In genomic region chr4:133204379-133204778, GRCm38 (mm10) we compare ENCODE assay signal across 13 mouse cellular contexts. TPM values are rescaled to one million over a fixed set of nuclear protein-coding genes. Genes with fewer than 3 reads are reported as not detected.
DNase-seq lines count a peak whose midpoint lies in the region; ATAC-seq lines count a peak whose summit lies in the region.
"Had no signal": no experiment of that assay in that cellular context is flagged by ENCODE, and none has a peak within 500 bp of the region (broad histone marks: within the 10 kb centered on the region; RNA-seq: fewer than 3 reads in every experiment).

No protein-coding gene starts in this region.

- ATAC-seq in lung, embryonic 16.5 days (ENCODE audit: low read depth): no peak
- ATAC-seq in forebrain, embryonic 16.5 days: no peak
- ATAC-seq in limb, embryonic 12.5 days (ENCODE audit: insufficient number of reproducible peaks, insufficient read depth, low FRiP score, low TSS enrichment, low read depth): no peak
- ATAC-seq in stomach, embryonic 15.5 days (ENCODE audit: insufficient read depth, low FRiP score, low read depth): no peak

- peak overlapping the region; percentile 39; the same call in 1 of the 2 replicates for H3K9ac ChIP-seq in lung, embryonic 16.5 days (ENCODE audit: low read length)
- 0 out of 2 replicates have a peak overlapping the region, but pooled peaks have one; percentile 2 for H3K9ac ChIP-seq in forebrain, embryonic 16.5 days (replicated peaks; ENCODE audit: low read depth, low read length)
- peak overlapping the region; percentile 45; the same call in 1 of the 2 replicates for H3K9ac ChIP-seq in limb, embryonic 12.5 days (replicated peaks)
- no peak overlapping the region for H3K9ac ChIP-seq in stomach, embryonic 15.5 days
- H3K9ac ChIP-seq: liver, embryonic 13.5 days had no signal

- DNase-seq in lung, postnatal 4 days: no peak
- no peak for DNase-seq in embryo, embryonic 9.5 days (ENCODE audit: extremely low spot score)
- DNase-seq in frontal cortex, postnatal 10 days (ENCODE audit: low spot score in 2 of 2): no peak
- DNase-seq: adrenal gland, adult 2 months; cerebellum, adult 18-20 months; kidney, postnatal 36 days; liver, embryonic 13.5 days; spleen, adult 18-20 months had no signal

- no peak overlapping the region for H3K4me2 ChIP-seq in lung, embryonic 16.5 days (ENCODE audit: low read depth, low read length)
- H3K4me2 ChIP-seq in forebrain, embryonic 16.5 days (ENCODE audit: low read length): no peak overlapping the region
- 0 out of 2 replicates have a peak overlapping the region, but pooled peaks have one; percentile 8 for H3K4me2 ChIP-seq in limb, embryonic 12.5 days
- H3K4me2 ChIP-seq in stomach, embryonic 15.5 days: no peak overlapping the region
- H3K4me2 ChIP-seq: liver, embryonic 13.5 days had no signal

- no peak overlapping the region for H3K27ac ChIP-seq in lung, embryonic 16.5 days (ENCODE audit: low read length)
- H3K27ac ChIP-seq in forebrain, embryonic 16.5 days (ENCODE audit: low read length): peak overlapping the region; percentile 45
- 0 out of 2 replicates have a peak overlapping the region, but pooled peaks have one; percentile 56 for H3K27ac ChIP-seq in limb, embryonic 12.5 days
- H3K27ac ChIP-seq in stomach, embryonic 15.5 days: peak overlapping the region; percentile 31; the same call in 1 of the 2 replicates
- H3K27ac ChIP-seq: liver, embryonic 13.5 days had no signal

- no peaks in the 10 kb centered on the region for H3K36me3 ChIP-seq in lung, embryonic 16.5 days (ENCODE audit: control insufficient read depth, insufficient read depth, low read length)
- no peaks in the 10 kb centered on the region for H3K36me3 ChIP-seq in forebrain, embryonic 16.5 days (ENCODE audit: control insufficient read depth, insufficient read depth)
- H3K36me3 ChIP-seq in limb, embryonic 12.5 days: no peaks in the 10 kb centered on the region
- no peaks in the 10 kb centered on the region for H3K36me3 ChIP-seq in stomach, embryonic 15.5 days
- H3K36me3 ChIP-seq: liver, embryonic 13.5 days had no signal

- no peak overlapping the region for H3K4me3 ChIP-seq in lung, embryonic 16.5 days (ENCODE audit: low read length)
- H3K4me3 ChIP-seq in forebrain, embryonic 16.5 days (replicated peaks; ENCODE audit: low read length): no peak overlapping the region
- no peak overlapping the region for H3K4me3 ChIP-seq in limb, embryonic 12.5 days (replicated peaks)
- no peak overlapping the region for H3K4me3 ChIP-seq in stomach, embryonic 15.5 days (replicated peaks)
- H3K4me3 ChIP-seq: liver, embryonic 13.5 days had no signal

- 10% methylated on average over 7 of the region's 7 CpGs for WGBS in lung, embryonic 16.5 days
- 46% methylated on average over 7 of the region's 7 CpGs for WGBS in forebrain, embryonic 16.5 days
- 39% methylated on average over 7 of the region's 7 CpGs for WGBS in limb, embryonic 12.5 days
- WGBS in stomach, embryonic 15.5 days: 25% methylated on average over 7 of the region's 7 CpGs

- H3K9me3 ChIP-seq in lung, embryonic 16.5 days (ENCODE audit: control insufficient read depth, low read length): no peaks in the 10 kb centered on the region
- no peaks in the 10 kb centered on the region for H3K9me3 ChIP-seq in forebrain, embryonic 16.5 days (ENCODE audit: control insufficient read depth, low read length)
- no peaks in the 10 kb centered on the region for H3K9me3 ChIP-seq in limb, embryonic 12.5 days
- H3K9me3 ChIP-seq in stomach, embryonic 15.5 days: no peaks in the 10 kb centered on the region
- H3K9me3 ChIP-seq: G1E; liver, embryonic 13.5 days had no signal

- H3K27me3 ChIP-seq in lung, embryonic 16.5 days (ENCODE audit: control insufficient read depth, insufficient read depth, low read depth, low read length): no peaks in the 10 kb centered on the region
- no peaks in the 10 kb centered on the region for H3K27me3 ChIP-seq in forebrain, embryonic 16.5 days (replicated peaks; ENCODE audit: control insufficient read depth, insufficient read depth, low read length)
- H3K27me3 ChIP-seq in limb, embryonic 12.5 days: no peaks in the 10 kb centered on the region
- H3K27me3 ChIP-seq in stomach, embryonic 15.5 days (replicated peaks): no peaks in the 10 kb centered on the region

- peaks cover 31% of the 10 kb centered on the region for H3K4me1 ChIP-seq in lung, embryonic 16.5 days (replicated peaks; ENCODE audit: control insufficient read depth, insufficient read depth, low read length)
- H3K4me1 ChIP-seq in forebrain, embryonic 16.5 days (replicated peaks; ENCODE audit: control insufficient read depth, insufficient read depth, low read length): peaks cover 28% of the 10 kb centered on the region
- peaks cover 32% of the 10 kb centered on the region for H3K4me1 ChIP-seq in limb, embryonic 12.5 days (replicated peaks)
- peaks cover 30% of the 10 kb centered on the region for H3K4me1 ChIP-seq in stomach, embryonic 15.5 days

RNA-seq across cellular contexts. Expression of gene Cd164l2, which starts 7.6 kb away (rescaled TPM):
- 7.7 and 13.2 TPM in 2 replicates for polyA plus RNA-seq in lung, embryonic 16.5 days (2015; fragmentation: Nextera tagmentation; extraction: Ambion mirVana)
- polyA plus RNA-seq in forebrain, embryonic 16.5 days (2015; fragmentation: Nextera tagmentation; extraction: Ambion mirVana): 0.88 and 1.1 TPM in 2 replicates
- 3.2 and 4.6 TPM in 2 replicates for polyA plus RNA-seq in limb, embryonic 12.5 days (2016; fragmentation: Nextera tagmentation; extraction: Ambion mirVana)
- polyA plus RNA-seq in stomach, embryonic 15.5 days (2015; fragmentation: Nextera tagmentation; extraction: Ambion mirVana): 6.8 and 7.8 TPM in 2 replicates
- polyA plus RNA-seq: G1E had no signal

RNA-seq across cellular contexts. Expression of gene Gpr3, which starts 8.0 kb away (rescaled TPM):
- polyA plus RNA-seq in lung, embryonic 16.5 days (2015; fragmentation: Nextera tagmentation; extraction: Ambion mirVana): 0.15 TPM in 1 of 2 replicates, not detected in the other
- 0.57 and 1.4 TPM in 2 replicates for polyA plus RNA-seq in forebrain, embryonic 16.5 days (2015; fragmentation: Nextera tagmentation; extraction: Ambion mirVana)
- polyA plus RNA-seq in limb, embryonic 12.5 days (2016; fragmentation: Nextera tagmentation; extraction: Ambion mirVana): 0.24 and 0.58 TPM in 2 replicates
- 0.13 and 0.23 TPM in 2 replicates for polyA plus RNA-seq in stomach, embryonic 15.5 days (2015; fragmentation: Nextera tagmentation; extraction: Ambion mirVana)
- polyA plus RNA-seq: liver, embryonic 13.5 days had no signal

RNA-seq across cellular contexts. Expression of gene Map3k6, which starts 36.2 kb away (rescaled TPM):
- 4.2 and 4.3 TPM in 2 replicates for polyA plus RNA-seq in lung, embryonic 16.5 days (2015; fragmentation: Nextera tagmentation; extraction: Ambion mirVana)
- polyA plus RNA-seq in forebrain, embryonic 16.5 days (2015; fragmentation: Nextera tagmentation; extraction: Ambion mirVana): 2.1 and 2.3 TPM in 2 replicates
- polyA plus RNA-seq in limb, embryonic 12.5 days (2016; fragmentation: Nextera tagmentation; extraction: Ambion mirVana): 2.3 and 2.9 TPM in 2 replicates
- 5.0 and 8.6 TPM in 2 replicates for polyA plus RNA-seq in stomach, embryonic 15.5 days (2015; fragmentation: Nextera tagmentation; extraction: Ambion mirVana)

RNA-seq across cellular contexts. Expression of gene Sytl1, which starts 58.5 kb away (rescaled TPM):
- polyA plus RNA-seq in lung, embryonic 16.5 days (2015; fragmentation: Nextera tagmentation; extraction: Ambion mirVana): 2.4 and 3.0 TPM in 2 replicates
- 0.47 and 0.52 TPM in 2 replicates for polyA plus RNA-seq in forebrain, embryonic 16.5 days (2015; fragmentation: Nextera tagmentation; extraction: Ambion mirVana)
- 3.8 and 4.1 TPM in 2 replicates for polyA plus RNA-seq in limb, embryonic 12.5 days (2016; fragmentation: Nextera tagmentation; extraction: Ambion mirVana)
- polyA plus RNA-seq in stomach, embryonic 15.5 days (2015; fragmentation: Nextera tagmentation; extraction: Ambion mirVana): 17.0 and 29.0 TPM in 2 replicates
